Mouse (Mus musculus) C2C12 (cell line): Measurements from ENCODE around the gene Lgr6.

Experiments used
- CEBPB ChIP-seq: IDR thresholded peaks from one replicate; pipeline ENCODE4 v1.6.1; 2011; ENCODE audit warnings: low read depth, mild to moderate bottlenecking, control low read depth, moderate library complexity
- CTCF ChIP-seq: IDR thresholded peaks from one replicate; pipeline ENCODE4 v1.5.1; 2011; ENCODE audit not compliant: control insufficient read depth, insufficient read depth, insufficient read length
- MAX ChIP-seq: IDR thresholded peaks from one replicate; pipeline ENCODE4 v1.6.1; 2011; ENCODE audit warnings: mild to moderate bottlenecking, control low read depth
- MYOD1 ChIP-seq: IDR thresholded peaks from one replicate; pipeline ENCODE4 v1.6.1; 2011; ENCODE audit warnings: low read depth; ENCODE audit not compliant: control insufficient read depth, insufficient read length
- MYOG ChIP-seq: IDR thresholded peaks from one replicate; pipeline ENCODE4 v1.6.1; 2011; ENCODE audit not compliant: control insufficient read depth, insufficient read length; ENCODE audit errors: extremely low read depth
- USF1 ChIP-seq: IDR thresholded peaks from one replicate; pipeline ENCODE4 v1.6.1; 2011; ENCODE audit warnings: low read depth, mild to moderate bottlenecking, control low read depth, moderate library complexity

DNA sequence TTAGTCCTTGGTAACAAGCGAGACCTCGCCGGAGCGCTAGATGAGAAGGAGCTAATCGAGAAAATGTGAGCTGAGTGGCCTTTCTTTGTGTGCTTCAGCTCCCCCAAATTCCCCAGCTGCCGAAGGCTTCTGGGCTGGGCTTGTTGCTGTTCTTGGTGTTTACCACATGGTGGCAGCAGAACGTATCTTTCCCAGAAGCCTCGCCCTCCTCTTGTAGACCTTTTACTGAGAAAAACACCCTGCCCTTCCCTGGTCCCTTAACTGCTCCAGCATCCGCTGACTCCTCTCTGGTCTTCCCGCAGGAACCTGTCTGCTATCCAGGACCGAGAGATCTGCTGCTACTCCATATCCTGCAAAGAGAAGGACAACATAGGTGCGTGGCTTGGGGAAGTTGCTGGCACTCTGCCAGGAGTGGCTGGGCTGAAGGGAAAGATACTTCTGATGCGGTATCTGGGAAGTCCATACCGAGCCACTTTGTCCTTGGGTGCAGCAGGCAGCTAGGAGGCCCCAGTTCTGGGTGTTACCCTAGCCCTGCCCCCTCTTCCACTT, 49.4 kb upstream of the Lgr6 start:
- peak; percentile 8 for TF ChIP-seq CTCF
- no peak for TF ChIP-seq MAX
- no peak for TF ChIP-seq CEBPB
- TF ChIP-seq MYOD1: no peak
- TF ChIP-seq USF1: no peak
- no peak for TF ChIP-seq MYOG
